Mouse (Mus musculus) heart, embryonic 16.5 days (tissue): Measurements from ENCODE around the gene Ccnf. TPM values are rescaled to one million over a fixed set of nuclear protein-coding genes. Genes with fewer than 3 reads are reported as not detected.

Experiments
- ATAC-seq: fragments of 200-750 bp; cut with Nextera tagmentation; replicated peaks from 2 replicates; pipeline ENCODE4 v1.8.0; 2017; ENCODE audit warnings: moderate number of reproducible peaks; ENCODE audit not compliant: insufficient read depth, low FRiP score; ENCODE audit errors: extremely low read depth
- H3K27ac ChIP-seq: fragments of 300-500 bp; sonication (generic); 2 replicates; pipeline ENCODE4 v1.5.1; 2014; ENCODE audit warnings: mild to moderate bottlenecking, low read length, control low read depth, moderate library complexity
- H3K27me3 ChIP-seq: fragments of 300-500 bp; sonication (generic); 2 replicates; pipeline ENCODE4 v1.6.1; 2014; ENCODE audit warnings: low read length, mixed read lengths; ENCODE audit not compliant: control insufficient read depth, insufficient read depth
- H3K36me3 ChIP-seq: fragments of 300-500 bp; sonication (generic); 2 replicates; pipeline ENCODE4 v1.6.1; 2014; ENCODE audit not compliant: control insufficient read depth, insufficient read depth
- H3K4me1 ChIP-seq: fragments of 300-500 bp; sonication (generic); 2 replicates; pipeline ENCODE4 v1.6.1; 2014; ENCODE audit warnings: low read length, mixed read lengths; ENCODE audit not compliant: control insufficient read depth, insufficient read depth
- H3K4me2 ChIP-seq: fragments of 300-500 bp; sonication (generic); 2 replicates; pipeline ENCODE4 v1.6.1; 2014; ENCODE audit warnings: low read depth, mild to moderate bottlenecking, control low read depth, low read length
- H3K4me3 ChIP-seq: fragments of 300-500 bp; sonication (generic); 2 replicates; pipeline ENCODE4 v1.5.1; 2014; ENCODE audit warnings: mild to moderate bottlenecking, control low read depth, low read length
- H3K9ac ChIP-seq: fragments of 300-500 bp; sonication (generic); 2 replicates; pipeline ENCODE4 v1.6.1; 2014; ENCODE audit warnings: low read length, control low read depth
- H3K9me3 ChIP-seq: fragments of 300-500 bp; sonication (generic); replicated peaks from 2 replicates; pipeline ENCODE4 v1.6.1; 2016; ENCODE audit warnings: low read length; ENCODE audit not compliant: control insufficient read depth
- WGBS: fragments of 180-500 bp; shearing (Covaris S2); extraction: QIAGEN DNeasy Blood & Tissue Kit; methylation state at CpG from one replicate; pipeline ENCODE4 v1.1.7; 2014; 5-methylcytosine and 5-hydroxymethylcytosine counted together
- polyA plus RNA-seq: library from polyadenylated mRNA; unstranded; fragments of >200 nt; fragmentation: Nextera tagmentation; extraction: Ambion mirVana; gene quantifications from 2 replicates; pipeline ENCODE4 v1.2.1, GENCODE M21; 2015

Ccnf gene
- polyA plus RNA-seq, 1 experiment from 2014 or later: 43.2 TPM

- no peak for ATAC-seq
- no peak overlapping the region for H3K4me3 ChIP-seq
- WGBS: 75% methylated on average over 2 of the region's 2 CpGs
- H3K27me3 ChIP-seq: no peaks in the 10 kb centered on the region
- no peaks in the 10 kb centered on the region for H3K4me1 ChIP-seq
- H3K4me2 ChIP-seq: no peak overlapping the region
- H3K36me3 ChIP-seq: no peaks in the 10 kb centered on the region
- 0 out of 2 replicates have a peak, but pooled peaks cover 2% of the 10 kb centered on the region for H3K9me3 ChIP-seq
- no peak overlapping the region for H3K9ac ChIP-seq
- H3K27ac ChIP-seq: no peak overlapping the region
These were observed 13.5 kb upstream of the Ccnf start for GRCm38 (mm10) chr17:24264766-24265165.

DNA sequence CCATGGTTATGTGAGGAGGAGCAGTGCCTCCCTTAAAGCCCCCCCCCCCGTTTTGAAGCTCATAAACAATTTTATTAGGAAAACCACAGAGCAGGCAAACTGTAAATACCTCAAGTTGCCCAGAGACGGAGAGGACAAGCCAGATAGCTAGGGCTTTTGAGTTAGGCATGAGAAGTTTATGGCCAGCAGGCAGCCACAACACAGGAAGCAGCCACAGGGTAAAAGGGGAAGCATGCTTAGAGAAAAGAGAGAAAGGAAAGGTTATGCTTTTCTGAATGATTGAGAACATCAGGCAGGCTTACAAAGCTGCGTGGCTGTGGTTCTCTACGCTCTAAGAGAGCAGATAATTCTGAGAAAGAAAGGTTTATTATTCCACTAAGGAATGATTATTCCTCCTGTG, 9.2 kb upstream of the Ccnf start:
- no peak for ATAC-seq
- no peaks in the 10 kb centered on the region for H3K27me3 ChIP-seq
- no peak overlapping the region for H3K27ac ChIP-seq
- H3K36me3 ChIP-seq: no peaks in the 10 kb centered on the region
- 0 out of 2 replicates have a peak, but pooled peaks cover 2% of the 10 kb centered on the region for H3K9me3 ChIP-seq
- no peak overlapping the region for H3K9ac ChIP-seq
- no peaks in the 10 kb centered on the region for H3K4me1 ChIP-seq
- no peak overlapping the region for H3K4me3 ChIP-seq
- WGBS: 52% methylated on average over 4 of the region's 4 CpGs
- H3K4me2 ChIP-seq: no peak overlapping the region

- Histone ChIP-seq H3K9ac (no peak overlapping the region), H3K36me3 (no peaks in the 10 kb centered on the region), H3K4me3 (no peak overlapping the region), H3K4me2 (no peak overlapping the region), H3K9me3 (0 out of 2 replicates have a peak, but pooled peaks cover 2% of the 10 kb centered on the region), H3K27ac (no peak overlapping the region), H3K4me1 (no peaks in the 10 kb centered on the region), H3K27me3 (no peaks in the 10 kb centered on the region)
- ATAC-seq: no peak
- WGBS: 66% methylated on average over 5 of the region's 5 CpGs
These were observed 8.4 kb upstream of the Ccnf start for GRCm38 (mm10) chr17:24259702-24260101.

- Histone ChIP-seq H3K4me3 (no peak overlapping the region), H3K27me3 (no peaks in the 10 kb centered on the region), H3K36me3 (no peaks in the 10 kb centered on the region), H3K9me3 (0 out of 2 replicates have a peak, but pooled peaks cover 1% of the 10 kb centered on the region), H3K9ac (no peak overlapping the region), H3K27ac (no peak overlapping the region), H3K4me2 (no peak overlapping the region), H3K4me1 (no peaks in the 10 kb centered on the region)
- 73% methylated on average over 4 of the region's 4 CpGs for WGBS
- ATAC-seq: no peak
These were observed 7.7 kb upstream of the Ccnf start for GRCm38 (mm10) chr17:24258981-24259380.

- no peak for ATAC-seq
- H3K9me3 ChIP-seq: no peaks in the 10 kb centered on the region
- H3K27ac ChIP-seq: no peak overlapping the region
- peak overlapping the region; percentile 84; the same call in 1 of the 2 replicates for H3K9ac ChIP-seq
- no peak overlapping the region for H3K4me3 ChIP-seq
- 97% methylated on average over 2 of the region's 2 CpGs for WGBS
- peaks cover 11% of the 10 kb centered on the region for H3K4me1 ChIP-seq
- H3K27me3 ChIP-seq: no peaks in the 10 kb centered on the region
- peak overlapping the region; percentile 88 for H3K4me2 ChIP-seq
- peaks cover 17% of the 10 kb centered on the region for H3K36me3 ChIP-seq
These were observed 1.0 kb upstream of the Ccnf start for GRCm38 (mm10) chr17:24252329-24252728.

GRCm38 (mm10) chr17:24250988-24251319, 330 bp downstream of the Ccnf start:
- H3K36me3 ChIP-seq: peaks cover 28% of the 10 kb centered on the region
- H3K9ac ChIP-seq: peak overlapping the region; percentile 92
- WGBS: under 1% methylated on average over 32 of the region's 32 CpGs
- peak overlapping the region; percentile 73 for H3K27ac ChIP-seq
- H3K27me3 ChIP-seq: no peaks in the 10 kb centered on the region
- peaks cover 11% of the 10 kb centered on the region for H3K4me1 ChIP-seq
- peak overlapping the region; percentile 91 for H3K4me3 ChIP-seq
- H3K4me2 ChIP-seq: peak overlapping the region; percentile 81
- ATAC-seq: no peak
- no peaks in the 10 kb centered on the region for H3K9me3 ChIP-seq

DNA sequence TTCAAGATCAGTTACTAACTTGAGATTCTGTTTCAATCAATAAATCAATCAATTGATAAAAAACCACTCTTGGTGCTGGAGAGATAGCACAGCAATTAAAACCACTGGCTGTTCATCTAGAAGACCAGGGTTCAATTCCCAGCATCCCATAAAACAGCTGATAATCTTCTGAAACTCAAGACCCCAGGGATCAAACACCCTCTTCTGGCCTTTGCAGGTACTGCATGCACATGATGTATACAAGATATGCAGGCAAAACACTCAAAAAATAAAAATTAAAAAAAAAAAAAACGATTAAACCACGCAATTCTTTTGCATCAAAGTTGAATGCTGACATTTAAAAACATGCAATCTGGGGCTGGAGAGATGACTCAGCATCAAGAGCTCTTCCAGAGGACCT, 2.6 kb downstream of the Ccnf start:
- Histone ChIP-seq H3K4me1 (peaks cover 11% of the 10 kb centered on the region), H3K4me2 (no peak overlapping the region), H3K27ac (no peak overlapping the region), H3K27me3 (no peaks in the 10 kb centered on the region), H3K36me3 (peaks cover 46% of the 10 kb centered on the region), H3K9me3 (peaks cover 6% of the 10 kb centered on the region), H3K9ac (no peak overlapping the region), H3K4me3 (no peak overlapping the region)
- 94% methylated on average over 2 of the region's 2 CpGs for WGBS
- ATAC-seq: no peak

DNA sequence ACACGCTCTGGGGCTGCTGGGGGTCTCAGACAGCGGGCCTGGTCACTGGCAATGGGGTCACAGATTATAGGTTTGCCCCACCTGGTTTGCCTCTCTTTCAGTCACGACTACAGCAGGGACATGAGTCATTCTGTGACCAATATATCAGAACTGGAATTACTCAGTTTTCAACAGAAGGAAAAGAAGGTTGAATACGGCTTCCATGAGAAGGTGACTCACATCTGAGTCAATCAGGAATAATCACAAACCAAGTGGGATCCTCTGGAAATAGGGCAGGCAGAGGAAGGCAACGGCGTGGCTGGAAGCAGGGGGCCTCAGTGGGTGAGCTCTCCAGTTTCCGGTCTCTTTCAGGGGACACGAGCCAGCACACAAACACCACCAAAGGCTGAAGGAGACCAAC, 7.2 kb downstream of the Ccnf start:
- no peak overlapping the region for H3K4me2 ChIP-seq
- H3K27me3 ChIP-seq: no peaks in the 10 kb centered on the region
- peaks cover 83% of the 10 kb centered on the region for H3K36me3 ChIP-seq
- H3K9me3 ChIP-seq: peaks cover 9% of the 10 kb centered on the region
- H3K4me1 ChIP-seq: no peaks in the 10 kb centered on the region
- no peak for ATAC-seq
- WGBS: 96% methylated on average over 8 of the region's 8 CpGs
- no peak overlapping the region for H3K9ac ChIP-seq
- no peak overlapping the region for H3K27ac ChIP-seq
- no peak overlapping the region for H3K4me3 ChIP-seq

GRCm38 (mm10) chr17:24243311-24243969, 7.8 kb downstream of the Ccnf start:
- Histone ChIP-seq H3K36me3 (peaks cover 83% of the 10 kb centered on the region), H3K27ac (no peak overlapping the region), H3K4me1 (no peaks in the 10 kb centered on the region), H3K9ac (no peak overlapping the region), H3K4me2 (no peak overlapping the region), H3K27me3 (no peaks in the 10 kb centered on the region), H3K4me3 (no peak overlapping the region), H3K9me3 (peaks cover 9% of the 10 kb centered on the region)
- WGBS: 86% methylated on average over 4 of the region's 4 CpGs
- no peak for ATAC-seq
